Mouse (Mus musculus) hindbrain, embryonic 14.5 days (tissue): ENCODE measurements at regions not wholly inside any gene's neighbourhood (a gene's known extent, or its start where the extent isn't known, plus 50 kb on each side); places are given as distances from the start of the nearest gene placed in this dataset.
A peak's percentile ranks its signal among the peaks of the same experiment; 100 is the strongest.

Experiments
- ATAC-seq: fragments of 200-750 bp; cut with Nextera tagmentation; 2 replicates; pipeline ENCODE4 v1.8.0; 2017; ENCODE audit warnings: moderate number of reproducible peaks, mild to moderate bottlenecking, moderate TSS enrichment, moderate library complexity; ENCODE audit not compliant: low FRiP score
- DNase-seq: peaks from one replicate; pipeline ENCODE4 v3.0.0-alpha.2; 2015; ENCODE audit warnings: low spot score
- H3K27ac ChIP-seq: fragments of 300-500 bp; sonication (generic); 2 replicates; pipeline ENCODE4 v1.5.1; 2014; ENCODE audit warnings: mild to moderate bottlenecking, moderate library complexity
- H3K27me3 ChIP-seq: fragments of 300-500 bp; sonication (generic); 2 replicates; pipeline ENCODE4 v1.6.1; 2014; ENCODE audit warnings: mild to moderate bottlenecking, low read length, mixed read lengths; ENCODE audit not compliant: control insufficient read depth, insufficient read depth
- H3K36me3 ChIP-seq: fragments of 300-500 bp; sonication (generic); replicated peaks from 2 replicates; pipeline ENCODE4 v1.6.1; 2014; ENCODE audit not compliant: control insufficient read depth, insufficient read depth
- H3K4me1 ChIP-seq: fragments of 300-500 bp; sonication (generic); replicated peaks from 2 replicates; pipeline ENCODE4 v1.6.1; 2014; ENCODE audit warnings: antibody characterized with exemption, low read length, mixed read lengths; ENCODE audit not compliant: control insufficient read depth, insufficient read depth
- H3K4me2 ChIP-seq: fragments of 300-500 bp; sonication (generic); replicated peaks from 2 replicates; pipeline ENCODE4 v1.6.1; 2014; ENCODE audit warnings: mild to moderate bottlenecking, moderate library complexity
- H3K4me3 ChIP-seq: fragments of 300-500 bp; sonication (generic); replicated peaks from 2 replicates; pipeline ENCODE4 v1.5.1; 2014; ENCODE audit warnings: mild to moderate bottlenecking, low read length
- H3K9ac ChIP-seq: fragments of 300-500 bp; sonication (generic); 2 replicates; pipeline ENCODE4 v1.6.1; 2014
- H3K9me3 ChIP-seq: fragments of 300-500 bp; sonication (generic); 2 replicates; pipeline ENCODE4 v1.6.1; 2016; ENCODE audit warnings: low read length; ENCODE audit not compliant: control insufficient read depth
- WGBS: fragments of 180-500 bp; shearing (Covaris S2); extraction: QIAGEN DNeasy Blood & Tissue Kit; methylation state at CpG from one replicate; pipeline ENCODE4 v1.1.7; 2014; 5-methylcytosine and 5-hydroxymethylcytosine counted together

DNA sequence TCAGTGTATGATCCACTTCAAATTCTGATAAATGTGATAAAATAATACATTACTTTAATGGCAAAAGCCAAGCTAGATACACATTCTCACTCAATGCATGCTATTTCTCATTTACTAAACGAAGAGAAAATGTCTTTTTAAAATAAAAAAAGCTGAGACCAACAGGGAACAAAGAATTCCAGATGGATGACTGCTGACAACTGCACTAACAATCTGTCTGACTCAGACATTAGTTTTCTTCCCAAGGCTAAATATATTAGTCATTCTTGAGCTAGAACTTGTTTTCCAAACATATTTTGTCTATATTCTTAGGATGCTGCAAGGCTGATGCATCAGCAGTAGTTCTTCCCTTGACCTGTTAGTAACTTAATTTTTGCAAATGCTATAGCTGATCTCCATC, 1008.2 kb downstream of the Sis start:
- no peaks in the 10 kb centered on the region for H3K36me3 ChIP-seq
- no peak overlapping the region for H3K4me3 ChIP-seq
- H3K4me2 ChIP-seq, result no peak overlapping the region
- H3K27me3 ChIP-seq, result no peaks in the 10 kb centered on the region
- no peak overlapping the region for H3K27ac ChIP-seq
- no peaks in the 10 kb centered on the region for H3K9me3 ChIP-seq
- ATAC-seq (no peak), DNase-seq (no peak)
- no peak overlapping the region for H3K9ac ChIP-seq
- 59% methylated on average over 1 of the region's 1 CpGs for WGBS
- no peaks in the 10 kb centered on the region for H3K4me1 ChIP-seq

- WGBS, result 47% methylated on average over 3 of the region's 3 CpGs
Observed at GRCm38 (mm10) chr3:71919865-71920264, 1047.8 kb downstream of the Sis start.

GRCm38 (mm10) chr3:71913783-71914182, 1053.9 kb downstream of the Sis start:
- Histone ChIP-seq H3K27ac (no peak overlapping the region), H3K4me1 (no peaks in the 10 kb centered on the region), H3K4me3 (no peak overlapping the region), H3K36me3 (no peaks in the 10 kb centered on the region), H3K27me3 (no peaks in the 10 kb centered on the region), H3K9me3 (no peaks in the 10 kb centered on the region), H3K4me2 (no peak overlapping the region), H3K9ac (no peak overlapping the region)
- WGBS, result 92% methylated on average over 2 of the region's 2 CpGs
- no peak for ATAC-seq
- DNase-seq, result no peak

More at GRCm38 (mm10) chr3:71919865-71920264, 1047.8 kb downstream of the Sis start:
- no peak overlapping the region for H3K4me3 ChIP-seq
- DNase-seq (peak; percentile 26), ATAC-seq (no peak)
- no peaks in the 10 kb centered on the region for H3K4me1 ChIP-seq
- no peak overlapping the region for H3K9ac ChIP-seq
- H3K9me3 ChIP-seq, result no peaks in the 10 kb centered on the region
- H3K36me3 ChIP-seq, result no peaks in the 10 kb centered on the region
- no peak overlapping the region for H3K4me2 ChIP-seq
- no peaks in the 10 kb centered on the region for H3K27me3 ChIP-seq
- H3K27ac ChIP-seq, result no peak overlapping the region

DNA sequence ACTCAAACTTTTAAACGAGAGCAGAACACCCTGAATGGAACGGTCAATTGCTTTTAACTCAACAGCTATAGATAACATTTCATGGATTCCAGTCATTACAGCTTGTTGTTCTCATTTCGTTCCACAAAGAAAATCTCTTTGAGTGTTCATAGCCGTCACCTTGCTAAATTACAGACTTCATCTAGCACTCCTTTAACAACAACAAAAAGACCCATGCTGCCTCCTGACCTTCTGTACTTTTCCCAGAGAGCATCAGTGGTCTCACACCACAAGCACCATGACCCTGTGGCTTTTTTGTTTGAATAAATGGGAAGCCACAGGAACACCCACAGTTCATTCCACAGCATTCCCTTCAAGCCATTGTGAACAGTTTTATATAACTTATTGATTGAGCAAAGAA, 1058.4 kb downstream of the Sis start:
- WGBS, result 9% methylated on average over 4 of the region's 4 CpGs
- no peak overlapping the region for H3K27ac ChIP-seq
- H3K27me3 ChIP-seq, result no peaks in the 10 kb centered on the region
- no peaks in the 10 kb centered on the region for H3K4me1 ChIP-seq
- no peak for ATAC-seq
- DNase-seq, result no peak
- no peaks in the 10 kb centered on the region for H3K36me3 ChIP-seq
- no peak overlapping the region for H3K9ac ChIP-seq
- H3K9me3 ChIP-seq, result no peaks in the 10 kb centered on the region
- no peak overlapping the region for H3K4me2 ChIP-seq
- H3K4me3 ChIP-seq, result no peak overlapping the region

GRCm38 (mm10) chr3:71864670-71865069, 1103.0 kb downstream of the Sis start:
- Histone ChIP-seq H3K36me3 (no peaks in the 10 kb centered on the region), H3K4me3 (no peak overlapping the region), H3K9ac (no peak overlapping the region), H3K4me1 (no peaks in the 10 kb centered on the region), H3K27me3 (no peaks in the 10 kb centered on the region), H3K27ac (no peak overlapping the region), H3K4me2 (no peak overlapping the region), H3K9me3 (no peaks in the 10 kb centered on the region)
- DNase-seq (no peak), ATAC-seq (0 out of 2 replicates have a peak, but pooled peaks have one; percentile 11)
- WGBS, result 51% methylated on average over 2 of the region's 2 CpGs

DNA sequence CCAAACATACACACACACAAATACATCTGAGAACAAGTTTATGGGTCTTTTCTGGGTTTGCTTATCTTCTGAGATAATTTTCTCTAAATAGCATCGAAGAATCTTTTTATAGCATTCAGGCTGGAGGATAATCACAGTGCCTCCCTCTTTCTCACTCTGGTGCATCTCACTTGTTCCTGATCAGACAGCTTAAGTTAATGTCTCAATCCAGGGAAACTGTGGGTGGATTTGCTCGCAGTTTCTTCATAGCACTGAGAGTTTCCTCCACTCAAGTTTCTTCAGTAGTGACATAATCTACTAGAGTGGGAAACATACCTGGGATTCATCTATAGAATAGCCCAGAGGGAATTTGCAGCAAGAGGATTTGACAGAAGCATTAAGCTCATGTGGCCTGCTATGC, 1131.6 kb downstream of the Sis start:
- Histone ChIP-seq H3K4me2 (no peak overlapping the region), H3K27me3 (no peaks in the 10 kb centered on the region), H3K4me3 (no peak overlapping the region), H3K27ac (no peak overlapping the region), H3K4me1 (no peaks in the 10 kb centered on the region), H3K36me3 (no peaks in the 10 kb centered on the region), H3K9ac (no peak overlapping the region), H3K9me3 (no peaks in the 10 kb centered on the region)
- DNase-seq, result no peak
- ATAC-seq, result no peak
- 88% methylated on average over 2 of the region's 2 CpGs for WGBS
